Mouse (Mus musculus): ENCODE data around the gene Pck1.
A peak's percentile ranks its signal among the peaks of the same experiment; 100 is the strongest.
"Not testable (repeated sequence)": the region's sequence is repeated elsewhere in the genome, so short reads cannot be mapped to it uniquely, and the experiment has no call there.

The Pck1 gene

DNA sequence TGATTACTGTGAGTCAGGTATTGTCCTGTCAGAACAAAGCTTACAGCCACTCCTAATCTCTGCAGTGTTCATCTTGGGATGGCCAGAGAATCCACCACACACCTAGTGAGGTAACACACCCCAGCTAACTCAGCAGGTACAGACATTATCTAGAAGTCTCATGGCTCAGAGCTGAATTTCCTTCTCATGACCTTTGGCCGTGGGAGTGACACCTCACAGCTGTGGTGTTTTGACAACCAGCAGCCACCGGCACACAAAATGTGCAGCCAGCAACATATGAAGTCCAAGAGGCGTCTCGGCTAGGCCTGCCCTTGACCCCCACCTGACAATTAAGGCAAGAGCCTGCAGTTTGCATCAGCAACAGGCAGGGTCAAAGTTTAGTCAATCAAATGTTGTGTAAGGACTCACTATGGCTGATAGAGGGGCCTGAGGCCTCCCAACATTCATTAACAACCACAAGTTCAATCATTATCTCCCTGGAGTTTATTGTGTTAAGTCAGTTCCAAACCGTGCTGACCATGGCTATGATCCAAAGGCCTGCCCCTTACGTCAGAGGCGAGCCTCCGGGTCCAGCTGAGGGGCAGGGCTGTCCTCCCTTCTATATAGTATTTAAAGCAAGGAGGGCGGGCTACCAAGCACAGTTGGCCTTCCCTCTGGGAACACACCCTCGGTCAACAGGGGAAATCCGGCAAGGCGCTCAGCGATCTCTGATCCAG, at the start of gene Pck1:
Gene Pck1 (plus strand): TSS at position 613 of the 716 bp plus-strand sequence.
- DNase-seq (ENCODE audit: low read depth) = no peak

DNA sequence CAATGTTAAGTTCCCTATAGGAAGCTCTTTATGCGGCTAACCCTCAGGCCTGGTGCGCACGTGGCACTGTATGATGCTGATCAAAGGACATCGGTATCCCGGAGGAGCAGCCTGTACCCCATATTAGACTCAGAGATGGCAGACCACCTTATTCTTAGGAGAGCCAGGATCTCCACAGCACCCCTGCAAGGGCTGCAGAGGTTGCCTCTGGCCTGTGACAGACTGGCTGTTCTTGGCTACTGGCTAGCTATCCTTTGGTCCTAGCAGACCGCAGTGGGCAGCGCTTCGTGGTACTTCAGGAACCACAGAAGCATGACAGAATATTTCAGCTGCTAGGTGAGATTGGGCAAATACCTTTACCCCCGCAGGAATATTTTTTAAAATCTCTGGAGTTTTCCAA, 46.4 kb upstream of the Pck1 start:
- DNase-seq (ENCODE audit: low read depth) = no peak

DNA sequence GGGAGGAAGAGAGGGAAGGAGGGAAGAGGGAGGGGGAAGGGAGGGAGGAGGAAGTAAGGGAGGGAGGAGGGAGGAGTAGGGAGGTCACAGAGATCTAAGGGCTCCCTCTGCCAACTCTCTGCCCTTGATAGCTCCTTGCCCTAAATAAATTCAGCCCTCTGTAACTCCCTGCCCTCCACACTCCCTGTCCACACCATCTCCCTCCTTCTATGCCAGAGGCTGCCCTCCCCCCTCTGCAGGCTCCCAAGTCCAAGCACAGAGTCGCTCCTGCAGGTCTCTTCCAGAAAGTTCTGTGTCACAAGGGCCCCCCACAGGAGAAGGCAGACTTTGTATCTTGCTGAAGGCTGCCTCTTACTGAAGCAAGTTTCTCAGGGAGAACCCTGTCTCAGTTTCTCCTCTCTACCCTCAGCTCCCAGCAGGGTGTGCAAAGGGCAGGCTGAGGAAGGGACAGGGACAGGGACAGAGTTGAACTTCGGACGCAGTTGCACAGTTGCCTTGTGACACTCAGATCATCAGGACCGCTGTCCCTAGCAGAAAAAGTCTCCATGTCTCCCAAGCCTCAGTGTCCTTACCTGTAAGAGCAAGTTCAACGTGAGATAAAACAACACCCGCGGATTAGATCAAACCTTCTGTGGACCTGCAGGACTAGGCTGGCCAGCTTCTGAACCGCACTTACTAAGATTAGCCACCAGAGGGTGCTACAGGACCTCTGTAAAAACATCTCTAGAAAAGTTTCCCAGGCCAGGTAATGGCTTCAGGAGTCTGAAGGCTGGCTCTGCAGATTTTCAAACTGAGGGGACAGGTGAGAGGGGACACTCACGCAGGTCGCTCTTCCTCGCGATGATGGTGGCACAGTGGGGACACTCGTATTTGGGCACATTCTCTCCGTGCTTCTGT, 45.7 kb upstream of the Pck1 start:
- DNase-seq (ENCODE audit: low read depth) = peak; percentile 83

DNA sequence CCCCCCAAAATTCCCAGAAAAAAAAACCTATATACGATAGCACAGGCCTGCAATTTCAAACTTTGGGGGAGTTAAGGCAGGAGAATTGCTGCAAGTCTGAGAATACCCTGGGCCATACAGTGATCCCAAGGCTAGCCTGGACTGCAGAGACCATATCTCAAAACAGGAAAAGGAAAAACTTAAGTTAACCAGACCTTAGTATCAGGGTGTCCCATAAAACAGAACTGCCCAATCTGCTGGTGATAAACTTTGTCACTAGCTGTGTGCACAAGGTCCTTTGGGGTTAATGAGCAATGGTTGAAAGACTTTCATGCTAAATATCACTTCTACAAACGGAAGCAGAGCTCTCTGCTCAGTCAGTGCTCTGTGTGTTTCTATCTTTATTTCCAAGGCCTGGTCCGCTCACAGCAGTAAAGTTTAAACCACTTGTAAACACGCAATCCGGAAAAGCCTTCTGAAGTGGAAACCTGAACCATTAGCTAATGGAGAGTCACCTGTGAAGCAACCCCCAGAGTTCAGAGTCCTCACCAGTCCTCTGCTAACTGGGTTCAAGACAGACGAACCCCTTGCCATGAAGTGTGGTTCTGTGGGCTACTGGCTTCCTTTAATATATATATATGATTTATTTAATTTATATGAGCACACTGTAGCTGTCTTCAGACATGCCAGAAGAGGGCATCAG, 44.2 kb upstream of the Pck1 start:
- DNase-seq (ENCODE audit: low read depth) = no peak

DNA sequence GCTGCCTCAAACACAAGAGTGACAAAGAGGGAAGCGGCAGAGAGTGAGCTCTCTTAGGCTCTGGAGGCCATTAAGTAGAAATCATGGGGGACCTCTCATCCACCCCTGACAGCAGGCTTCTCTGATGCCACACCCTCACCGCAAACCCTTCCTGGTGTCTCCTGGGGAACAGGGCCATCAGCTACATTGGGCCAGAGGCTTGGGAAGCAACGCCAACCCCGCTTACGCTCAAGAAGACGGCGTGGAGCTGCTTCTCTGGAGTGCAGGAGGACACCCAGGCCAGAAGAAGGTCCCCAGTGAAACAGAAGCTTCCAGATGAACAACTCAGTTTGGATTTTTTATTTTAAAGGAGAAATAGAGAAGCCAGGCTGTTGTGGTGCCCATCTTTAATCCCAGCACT, 43.3 kb upstream of the Pck1 start:
- DNase-seq (ENCODE audit: low read depth) = no peak

DNA sequence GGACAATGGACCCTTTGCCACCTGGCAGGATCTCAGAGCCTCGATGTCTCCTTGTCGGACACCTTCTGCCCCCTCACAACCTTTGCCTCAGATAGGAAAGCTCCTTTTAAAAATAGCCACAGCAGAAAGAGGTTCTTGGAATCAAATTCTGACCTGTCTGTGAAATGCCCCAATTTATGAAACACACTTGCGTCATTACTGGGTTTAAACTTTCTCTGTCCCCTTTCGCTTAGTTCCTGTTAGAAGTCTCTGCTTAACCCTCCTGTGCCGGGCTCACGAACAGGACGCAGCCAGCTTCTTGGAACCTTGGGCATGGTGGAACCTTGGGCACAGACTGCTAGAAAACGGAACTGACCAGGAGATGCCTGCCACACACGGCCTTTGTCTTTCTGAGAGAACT, 42.3 kb upstream of the Pck1 start:
- no peak for DNase-seq (ENCODE audit: low read depth)

DNA sequence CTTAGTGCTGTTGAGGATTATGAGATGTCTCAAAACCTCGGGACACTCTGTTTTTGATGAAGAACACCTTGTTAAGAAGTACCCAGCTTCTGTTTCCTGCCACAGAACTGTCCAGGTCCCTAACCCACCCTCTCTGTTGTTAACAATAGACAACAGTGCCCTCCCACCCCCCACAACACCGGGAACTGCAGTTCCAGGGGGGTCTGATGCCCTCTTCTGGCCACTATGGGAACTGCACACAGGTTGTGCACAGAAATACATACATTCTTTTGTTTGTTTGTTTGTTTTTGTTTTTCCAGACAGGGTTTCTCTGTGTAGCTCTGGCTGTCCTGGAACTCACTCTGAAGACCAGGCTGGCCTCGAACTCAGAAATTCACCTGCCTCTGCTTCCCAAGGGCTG, 39.1 kb upstream of the Pck1 start:
- not testable (repeated sequence) for DNase-seq (ENCODE audit: low read depth)

DNA sequence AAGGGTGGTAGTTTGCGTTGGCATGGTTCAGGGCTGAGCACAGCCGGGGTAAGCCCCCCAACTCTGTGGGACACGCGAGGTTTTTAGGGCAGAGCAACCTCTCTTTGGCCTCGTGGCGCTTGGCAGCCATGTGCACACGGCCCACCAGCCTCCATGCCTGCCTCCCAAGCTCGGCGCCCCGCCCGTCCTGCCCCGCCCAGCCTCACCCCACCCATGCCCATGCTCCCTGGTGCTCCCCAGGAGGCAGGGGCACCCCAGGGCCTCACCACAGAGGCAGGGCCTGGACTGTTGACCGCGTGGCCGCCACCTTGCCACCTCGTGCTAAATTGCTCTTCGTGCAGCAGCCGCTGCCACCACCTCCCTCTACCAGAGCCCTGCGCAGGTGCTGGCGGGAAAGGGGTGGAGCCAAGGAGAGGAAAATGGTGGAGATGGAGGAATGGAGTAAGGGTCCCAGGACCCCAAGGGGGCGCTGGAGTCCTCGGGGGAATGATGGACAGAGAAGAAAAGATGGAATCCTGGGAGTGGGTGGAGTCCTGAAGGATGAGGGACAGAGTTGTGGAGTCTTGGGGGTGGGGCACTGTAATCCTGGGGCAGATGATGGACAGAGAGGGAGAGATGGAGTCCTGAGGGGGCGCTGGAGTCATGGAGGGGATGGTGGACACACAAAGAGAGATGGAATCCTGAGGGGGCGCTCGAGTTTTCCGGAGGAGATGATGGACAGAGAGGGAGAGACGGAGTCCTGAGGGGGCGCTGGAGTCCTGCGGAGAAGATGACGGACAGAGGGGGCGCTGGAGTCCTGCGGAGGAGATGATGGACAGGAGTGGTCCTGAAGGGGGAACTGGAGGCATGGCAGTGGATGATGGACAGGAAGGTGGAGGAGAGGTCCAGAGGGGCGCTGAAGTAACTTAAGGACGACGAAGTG, 33.6 kb upstream of the Pck1 start, which contains the start of gene Ctcfl:
Gene Ctcfl (minus strand): TSS at position 503 of the 922 bp plus-strand sequence.
- no peak for DNase-seq (ENCODE audit: low read depth)

DNA sequence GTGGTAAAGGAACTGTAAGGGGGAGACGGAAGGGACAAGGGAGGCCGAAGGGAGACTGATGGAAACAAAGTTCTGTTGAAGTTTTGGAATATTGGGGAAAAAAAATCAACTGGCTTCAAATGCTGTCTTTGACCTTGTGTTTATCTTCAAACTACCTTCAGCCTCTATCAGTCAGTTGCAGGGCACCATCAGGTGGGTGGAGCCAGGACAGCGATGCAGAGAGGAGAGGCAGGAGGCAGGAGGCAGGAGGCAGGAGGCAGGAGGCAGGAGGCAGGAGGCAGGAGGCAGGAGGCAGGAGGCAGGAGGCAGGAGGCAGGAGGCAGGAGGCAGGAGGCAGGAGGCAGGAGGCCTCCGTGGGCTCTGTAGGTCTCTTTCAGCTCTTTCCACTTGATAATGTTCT, 32.7 kb upstream of the Pck1 start:
- not testable (repeated sequence) for DNase-seq (ENCODE audit: low read depth)

DNA sequence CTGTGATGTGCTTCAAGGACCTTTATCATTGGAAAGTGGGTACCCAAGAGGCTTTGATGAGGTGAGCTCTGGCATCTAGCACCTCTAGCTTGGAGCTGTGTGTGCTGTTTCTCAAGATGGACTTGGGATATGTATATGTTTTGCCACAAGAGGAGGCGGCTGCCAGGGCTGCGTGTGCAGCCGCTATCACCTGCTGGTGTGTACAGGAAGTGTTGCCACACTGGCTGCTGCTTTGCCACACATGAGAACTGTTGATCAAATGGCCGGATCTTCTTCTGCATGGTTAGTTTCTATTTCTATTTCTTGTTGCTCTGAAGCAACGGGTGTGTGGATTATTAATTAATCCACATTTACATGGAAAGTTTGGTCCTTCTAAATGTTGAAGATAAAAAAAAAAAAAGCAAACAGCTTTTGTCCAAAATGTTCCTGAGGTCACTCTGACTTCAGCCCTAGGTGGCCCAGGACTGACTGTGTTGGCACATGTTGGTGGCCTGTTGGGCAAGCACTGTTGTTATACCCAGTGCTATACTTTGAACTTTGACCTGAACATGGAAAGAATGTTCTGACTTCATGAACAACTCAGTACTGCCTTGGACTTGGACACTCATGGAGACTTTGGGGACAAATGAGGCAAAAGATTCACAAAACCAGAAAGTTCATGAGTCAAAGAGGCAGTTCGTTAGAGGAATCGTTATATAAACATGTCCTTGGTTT, 28.7 kb upstream of the Pck1 start:
- DNase-seq (ENCODE audit: low read depth) = no peak

DNA sequence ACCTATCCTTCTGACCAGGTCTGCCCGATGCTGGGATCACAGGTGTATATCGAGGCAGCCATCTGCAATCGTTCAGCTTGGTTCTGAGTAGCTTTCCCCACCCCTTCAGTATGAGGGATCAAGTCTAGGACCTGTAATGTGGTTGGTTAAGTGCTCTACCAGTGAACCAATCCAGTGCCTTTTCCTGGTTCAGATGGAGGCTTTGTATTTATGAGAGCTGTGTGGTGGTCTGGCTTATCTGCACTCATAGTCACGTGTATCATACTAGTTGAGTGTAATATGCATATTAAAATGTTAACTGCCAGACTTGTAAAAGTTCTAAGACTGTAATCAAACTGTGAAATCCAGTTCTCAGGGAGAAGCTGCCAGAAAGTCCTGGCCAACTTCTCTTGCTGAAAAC, 26.5 kb upstream of the Pck1 start:
- DNase-seq (ENCODE audit: low read depth) = no peak

DNA sequence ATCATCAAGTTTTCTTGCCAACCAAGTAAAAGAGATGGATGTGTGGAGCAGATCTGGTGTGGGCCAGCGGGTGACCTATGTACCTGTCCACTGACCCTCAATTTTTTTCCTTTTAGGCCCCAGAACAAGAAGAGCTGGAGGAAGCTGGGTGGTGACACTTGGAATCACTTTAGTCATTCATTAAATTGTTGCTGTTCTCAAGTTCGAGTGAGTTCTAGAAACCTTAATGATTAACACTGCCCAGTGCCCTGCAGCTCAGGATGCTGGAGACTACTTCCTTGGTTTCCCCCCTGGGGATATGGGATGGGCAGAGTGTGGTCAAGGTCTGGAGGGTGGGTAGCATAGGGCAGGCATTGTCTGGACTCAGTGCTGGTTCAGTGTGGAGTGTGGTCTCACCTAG, 23.7 kb upstream of the Pck1 start:
- DNase-seq (ENCODE audit: low read depth) = no peak

DNA sequence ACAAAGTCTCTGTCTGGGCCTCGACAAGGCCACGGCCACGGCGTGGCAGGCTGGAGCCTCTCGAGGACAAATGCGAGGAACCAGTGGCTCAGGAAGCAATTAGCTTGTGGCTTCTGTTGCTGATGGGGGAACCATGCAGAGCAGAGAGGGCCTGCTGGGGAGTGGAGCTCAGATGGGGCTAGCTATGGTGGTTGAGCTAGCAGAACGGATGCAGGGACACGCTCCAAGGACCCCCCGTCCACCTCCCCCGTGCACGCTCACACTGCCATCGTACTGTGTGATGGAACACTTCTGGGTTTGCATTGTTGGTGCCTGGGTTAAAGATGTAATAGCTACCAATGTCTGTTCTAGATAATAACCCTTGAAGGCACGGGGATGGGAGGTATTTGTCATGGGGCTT, 20.6 kb upstream of the Pck1 start:
- DNase-seq (ENCODE audit: low read depth) = no peak

DNA sequence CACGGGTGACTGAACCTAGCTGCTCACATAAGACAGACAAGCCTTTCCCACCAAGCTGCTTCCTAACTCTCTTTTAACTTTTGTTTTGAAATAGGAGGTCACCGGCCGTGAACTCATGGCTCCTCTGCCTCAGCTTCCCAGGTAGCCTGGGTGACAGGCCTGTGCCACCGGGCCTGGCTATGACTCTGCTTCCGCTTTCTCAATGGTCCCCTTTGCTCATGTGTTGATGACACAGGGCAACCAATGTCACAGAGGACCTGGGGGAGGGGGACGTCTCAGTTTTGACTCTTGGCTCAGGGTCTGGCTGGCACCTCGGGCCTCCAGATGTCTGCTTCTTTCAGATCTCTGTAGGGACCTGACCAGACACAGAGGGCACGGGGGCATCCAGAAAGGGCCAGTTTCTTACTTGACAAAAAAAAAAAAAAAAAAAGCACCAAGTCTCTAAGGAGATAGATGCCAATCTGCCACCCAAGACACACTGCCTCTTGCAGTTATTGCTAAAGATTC, 20.0 kb upstream of the Pck1 start:
- DNase-seq (ENCODE audit: low read depth) = no peak

DNA sequence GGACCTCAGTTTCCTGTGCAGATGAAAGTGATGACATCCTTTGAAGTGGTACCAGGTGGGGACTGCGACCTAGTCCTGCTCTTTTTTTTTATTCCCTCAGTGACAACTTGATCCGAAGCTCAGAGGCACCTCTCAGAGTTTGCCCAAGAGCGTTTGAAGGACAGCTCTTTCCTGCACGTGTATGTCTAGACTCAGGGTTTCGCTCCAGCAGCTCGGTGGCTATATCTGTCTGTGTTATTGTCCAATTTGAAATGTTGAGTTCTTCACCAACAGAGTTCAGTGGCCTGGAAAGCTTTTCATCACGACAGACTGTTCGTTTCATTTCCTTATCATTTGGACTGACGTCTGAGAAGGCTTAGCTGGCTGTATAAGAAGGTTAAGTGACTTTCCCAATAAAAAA, 18.2 kb upstream of the Pck1 start:
- DNase-seq (ENCODE audit: low read depth) = no peak

DNA sequence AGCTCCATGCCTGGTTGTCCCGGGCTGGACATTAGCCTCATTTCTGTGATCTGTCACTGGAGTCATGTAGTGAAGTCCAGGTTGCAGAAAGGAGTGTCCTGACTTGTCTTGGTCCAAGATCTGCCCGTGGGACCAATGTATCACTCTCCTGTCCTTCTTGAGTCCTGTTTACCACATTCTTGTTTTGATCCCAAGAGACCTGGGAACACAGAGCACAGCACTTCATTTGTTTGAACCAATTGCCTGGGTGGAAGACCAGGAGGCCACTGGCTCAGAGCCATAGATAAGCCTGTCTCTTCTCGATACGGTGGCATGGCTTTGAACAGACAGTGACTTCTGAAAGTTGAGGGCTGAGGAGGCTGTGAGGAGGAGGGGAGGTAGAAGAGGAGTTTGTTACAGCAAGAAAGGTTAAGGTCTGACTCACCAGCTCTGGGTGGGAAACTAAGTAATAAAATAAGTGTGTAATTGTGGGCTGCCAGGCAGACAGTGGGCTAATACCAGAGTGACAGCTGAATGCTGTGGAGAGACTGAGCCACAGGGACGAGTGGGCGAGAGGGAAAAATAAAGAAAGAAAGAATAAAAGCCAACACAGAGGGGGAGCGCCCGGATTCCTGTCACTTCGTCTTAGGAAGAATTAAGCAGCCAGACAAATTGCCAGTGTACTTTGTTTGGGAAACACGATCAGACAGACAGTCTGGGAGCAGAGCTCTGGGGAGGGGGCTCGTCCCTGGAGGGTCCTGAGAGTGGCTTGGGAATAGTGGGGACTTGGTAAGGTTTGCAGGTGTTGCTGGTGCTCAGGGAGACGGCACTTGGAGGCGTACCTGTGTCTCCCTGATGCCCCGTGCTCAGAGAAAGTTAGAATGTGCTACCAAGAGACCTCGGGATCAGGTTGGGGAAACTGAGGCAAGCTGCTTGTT, 14.3 kb upstream of the Pck1 start:
- no peak for DNase-seq (ENCODE audit: low read depth)

DNA sequence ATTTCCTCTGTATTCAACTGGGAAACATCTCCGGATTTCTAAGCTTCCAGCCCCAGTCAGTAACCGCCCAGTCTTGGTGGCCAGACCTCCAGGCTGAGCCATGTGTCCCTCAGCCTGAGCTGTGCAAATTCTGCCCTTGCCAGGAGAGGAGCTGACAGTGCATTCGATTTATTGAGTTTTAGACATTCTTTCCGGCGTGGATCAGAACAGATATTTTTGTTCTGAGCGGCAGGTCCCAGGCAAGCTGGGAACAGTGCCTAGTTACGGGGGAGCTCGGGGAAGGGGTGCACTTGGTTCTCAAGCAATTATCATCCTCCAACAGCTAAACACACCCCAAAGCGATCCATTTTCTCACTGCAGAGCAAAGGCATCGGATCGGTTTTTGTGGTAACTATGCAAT, 9.2 kb upstream of the Pck1 start:
- DNase-seq (ENCODE audit: low read depth) = no peak

DNA sequence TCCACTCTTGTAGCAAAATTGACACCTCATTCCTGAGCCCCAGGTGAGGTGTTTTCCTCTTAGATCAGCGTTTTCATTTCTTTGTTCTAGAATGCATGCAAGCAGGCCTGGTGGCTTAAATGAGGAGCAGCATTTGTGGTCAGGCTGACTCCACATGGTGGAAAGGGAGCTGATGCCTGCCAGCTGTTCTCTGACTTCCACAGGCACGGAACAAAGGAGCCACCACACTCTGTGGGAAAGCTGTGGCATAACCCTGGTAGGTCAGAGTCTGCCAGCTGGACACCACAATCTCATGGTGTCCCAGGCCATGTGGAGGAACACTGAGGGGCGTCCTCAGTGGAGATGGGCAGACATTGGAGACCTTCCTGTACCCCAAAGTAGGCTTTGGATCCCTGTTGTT, 7.0 kb upstream of the Pck1 start:
- no peak for DNase-seq (ENCODE audit: low read depth)

DNA sequence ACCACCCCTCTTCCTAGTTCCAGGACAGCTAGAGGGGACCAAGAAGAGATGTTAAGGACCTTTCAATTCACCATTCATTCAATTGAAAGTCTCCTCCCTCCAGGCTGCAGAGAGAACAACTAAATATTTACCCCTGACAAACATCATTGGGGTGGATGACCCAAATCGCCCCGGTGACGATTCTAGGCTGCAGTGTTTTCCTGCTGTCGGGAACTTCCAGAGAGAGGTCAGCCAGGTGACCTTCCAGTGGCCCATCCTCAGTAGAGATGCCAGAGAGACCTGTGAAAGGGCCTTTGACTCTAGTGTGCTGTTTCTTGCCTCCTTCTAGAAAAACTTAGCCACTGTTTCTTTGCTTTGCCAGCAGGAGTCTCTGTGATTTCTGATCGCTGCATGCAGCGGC, 6.1 kb upstream of the Pck1 start:
- DNase-seq (ENCODE audit: low read depth) = no peak

DNA sequence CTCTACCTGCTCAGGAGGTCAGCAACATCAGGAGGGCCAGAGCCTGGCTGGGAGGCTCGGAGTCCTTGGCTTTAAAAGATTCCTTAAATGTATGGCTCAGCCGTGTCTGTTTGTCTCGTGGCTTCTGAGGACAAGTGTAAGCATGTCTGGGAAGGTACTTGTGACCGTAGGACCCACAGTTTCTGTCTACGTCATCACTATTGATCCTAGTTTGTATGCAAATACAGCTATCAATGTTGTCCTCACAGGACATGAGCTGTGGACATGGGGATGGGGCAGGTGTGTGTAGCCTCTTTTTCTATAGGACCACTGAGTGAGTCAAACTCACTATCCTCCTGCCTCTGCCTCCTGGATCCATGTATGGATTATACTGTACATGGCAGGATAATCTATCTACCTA, 4.8 kb upstream of the Pck1 start:
- no peak for DNase-seq (ENCODE audit: low read depth)

All from NIH3T3 (cell line).